Mouse (Mus musculus) naive thymus-derived CD4-positive, alpha-beta T cell, adult 2 months (primary cell): ENCODE data around the gene Scrn1.

ENCODE experiments used
- DNase-seq: peaks from one replicate; pipeline ENCODE4 v3.0.0-alpha.2; 2011; ENCODE audit warnings: low read depth

Scrn1 gene

DNA sequence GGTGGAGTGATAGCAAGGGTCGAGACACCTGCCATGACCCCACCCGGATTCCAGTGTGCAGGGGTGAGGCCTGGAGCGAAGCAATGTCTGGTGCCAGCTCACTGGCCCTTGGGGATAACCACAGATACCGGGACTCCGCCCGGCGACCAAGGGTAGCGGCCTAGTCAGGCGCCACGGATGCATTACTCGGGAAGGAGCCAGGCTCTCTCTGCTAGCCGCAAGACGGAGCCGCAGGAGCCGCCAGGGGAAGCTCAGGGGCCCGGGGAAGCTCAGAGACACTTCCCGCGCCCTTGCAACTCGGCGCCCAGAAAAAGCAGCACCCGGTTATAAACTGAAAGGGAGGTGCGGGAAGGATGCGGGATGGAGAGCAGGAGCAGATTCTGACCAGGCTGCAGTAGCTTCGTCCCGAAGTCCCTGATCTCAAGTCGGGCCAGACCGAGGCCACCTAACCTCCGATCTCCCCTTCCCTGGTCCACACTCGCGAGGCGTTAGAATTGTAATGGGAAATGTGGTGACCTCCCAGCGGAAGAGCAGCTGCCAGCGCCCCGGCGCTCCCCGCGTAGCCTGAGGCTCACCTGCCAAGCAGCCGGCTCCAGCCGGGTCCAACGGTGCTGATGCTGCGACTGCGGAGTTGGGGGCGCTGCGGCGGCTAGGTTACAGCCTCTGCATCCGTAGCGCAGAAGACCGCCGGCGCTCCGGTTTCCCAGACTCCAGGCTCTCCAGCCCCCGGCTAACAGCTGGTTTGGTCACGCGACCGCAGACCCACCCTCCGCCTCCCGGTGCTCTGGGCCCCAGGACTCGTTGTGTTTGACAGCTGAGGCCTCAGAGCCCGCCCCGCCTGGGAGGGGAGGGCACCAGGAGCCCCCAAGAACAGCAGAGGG, at the start of gene Scrn1:
Gene Scrn1 (minus strand): TSS at position 825 of the 881 bp plus-strand sequence.
- no peak for DNase-seq

DNA sequence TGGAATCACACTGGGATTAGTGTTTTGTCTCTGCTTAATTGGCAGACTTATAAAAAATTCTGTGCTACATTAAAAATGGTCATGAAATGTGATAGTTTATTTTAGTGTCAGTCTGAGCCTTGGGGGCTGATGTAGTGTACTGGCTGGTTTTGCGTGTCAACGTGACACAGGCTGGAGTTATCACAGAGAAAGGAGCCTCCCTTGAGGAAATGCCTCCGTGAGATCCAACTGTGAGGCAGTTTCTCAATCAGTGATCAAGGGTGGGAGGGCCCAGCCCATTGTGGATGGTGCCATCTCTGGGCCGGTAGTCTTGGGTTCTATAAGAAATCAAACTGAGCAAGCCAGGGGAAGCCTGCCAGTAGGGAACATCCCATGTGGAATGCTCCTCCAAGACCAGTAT, 40.0 kb upstream of the Scrn1 start:
- DNase-seq: no peak

- no peak for DNase-seq
Measured at GRCm38 (mm10) chr6:54604001-54604715, 37.9 kb upstream of the Scrn1 start.

GRCm38 (mm10) chr6:54602891-54603290, 36.6 kb upstream of the Scrn1 start:
- no peak for DNase-seq

GRCm38 (mm10) chr6:54600681-54601347, 34.5 kb upstream of the Scrn1 start:
- DNase-seq: no peak

GRCm38 (mm10) chr6:54597711-54598110, 31.4 kb upstream of the Scrn1 start:
- DNase-seq: no peak

GRCm38 (mm10) chr6:54597208-54597607, 30.9 kb upstream of the Scrn1 start, which contains the start of gene Fkbp14:
TSS of gene Fkbp14 (minus strand) at chr6:54597308.
- DNase-seq: no peak

DNA sequence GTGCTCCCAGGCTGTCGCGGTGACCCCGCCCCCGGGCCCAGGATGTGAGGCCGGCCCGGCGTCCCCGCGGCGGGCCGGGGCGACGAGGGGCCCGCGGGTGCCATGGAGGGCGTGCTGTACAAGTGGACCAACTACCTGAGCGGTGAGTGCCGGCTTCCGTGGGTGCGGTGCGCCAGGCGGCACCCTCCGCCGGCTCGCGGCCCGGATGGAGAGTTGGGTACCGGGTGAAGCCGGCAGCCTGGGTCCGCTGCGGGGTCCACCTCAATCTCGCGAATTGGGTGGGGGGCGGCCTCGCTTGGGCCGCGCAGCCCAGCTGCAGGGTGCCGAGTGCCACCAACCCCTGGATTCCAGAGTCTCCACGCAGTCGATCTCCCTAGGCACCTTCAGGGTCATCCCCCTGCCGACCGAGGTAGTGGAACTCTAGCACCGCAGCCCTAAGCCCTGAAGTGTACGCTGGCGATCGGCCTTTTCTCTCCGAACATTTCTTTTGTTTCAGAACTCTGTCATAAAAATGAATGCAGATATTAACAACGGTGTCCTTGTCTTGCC, 29.1 kb upstream of the Scrn1 start:
- no peak for DNase-seq

DNA sequence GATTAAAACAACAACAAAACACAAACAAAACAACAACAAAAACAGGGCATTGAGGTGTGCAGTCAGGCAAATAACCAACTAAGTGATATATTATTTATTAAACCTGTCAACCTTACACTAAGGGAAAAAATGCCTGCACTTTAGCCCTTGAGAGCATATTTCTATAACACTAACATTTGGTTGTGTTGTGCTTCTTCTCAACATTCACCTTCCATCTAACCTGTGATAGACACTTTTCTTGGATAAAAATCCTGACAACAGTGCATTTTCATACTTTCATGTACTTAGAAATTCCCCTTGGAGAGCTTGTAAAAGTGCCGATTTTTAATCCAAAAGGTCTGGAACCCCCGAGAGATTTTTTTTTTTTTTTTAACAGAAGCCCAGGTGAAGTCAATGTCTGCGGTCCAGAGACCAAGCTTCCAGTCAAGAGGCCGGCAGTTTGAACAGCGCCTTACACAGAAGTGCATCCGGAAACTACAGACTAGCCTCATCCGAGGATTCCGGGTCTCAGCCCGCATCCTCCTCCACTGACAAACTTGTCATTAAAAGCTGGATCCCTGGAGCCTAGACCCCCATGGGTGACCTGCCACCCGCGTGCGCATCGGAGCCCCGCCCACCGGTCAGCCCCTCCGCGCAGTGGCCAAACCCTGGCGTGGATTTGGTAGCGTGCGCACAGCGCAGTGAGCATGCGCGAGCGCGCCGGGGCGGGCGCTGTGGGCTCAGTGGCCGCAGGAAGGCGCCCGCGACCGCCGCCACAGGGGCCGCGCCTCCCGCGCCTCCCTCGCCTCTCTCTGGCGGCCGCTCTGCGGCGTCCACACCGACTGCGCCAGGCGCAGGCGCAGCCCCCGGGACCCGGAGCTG, 28.4 kb upstream of the Scrn1 start, which contains the start of gene Plekha8:
Gene Plekha8 (plus strand): TSS at position 643 of the 861 bp plus-strand sequence.
- peak; percentile 65 for DNase-seq

- DNase-seq: no peak
Measured at GRCm38 (mm10) chr6:54593766-54594468, 27.6 kb upstream of the Scrn1 start.

- peak; percentile 65 for DNase-seq
Measured at GRCm38 (mm10) chr6:54592938-54593535, 26.7 kb upstream of the Scrn1 start.

GRCm38 (mm10) chr6:54591778-54592177, 25.5 kb upstream of the Scrn1 start:
- no peak for DNase-seq

DNA sequence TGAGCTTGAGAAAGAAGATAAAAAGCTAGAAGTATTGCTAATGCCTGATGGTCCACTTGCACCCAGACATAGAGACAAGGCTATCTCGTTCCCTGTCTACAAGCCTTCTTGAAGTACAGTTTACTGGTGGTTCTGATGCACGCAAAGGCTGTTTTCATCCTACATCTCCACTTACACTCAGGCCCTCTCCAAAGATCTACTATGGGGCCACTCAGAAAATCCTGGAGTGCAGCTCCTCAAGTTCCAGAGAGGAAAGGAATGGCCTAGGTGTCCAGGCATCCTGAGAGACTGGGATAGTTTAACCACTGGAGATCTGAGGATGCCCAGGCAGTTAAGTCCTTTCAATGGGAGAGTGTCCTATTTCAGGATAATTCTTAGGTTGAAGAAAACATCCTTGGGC, 24.4 kb upstream of the Scrn1 start:
- no peak for DNase-seq

DNA sequence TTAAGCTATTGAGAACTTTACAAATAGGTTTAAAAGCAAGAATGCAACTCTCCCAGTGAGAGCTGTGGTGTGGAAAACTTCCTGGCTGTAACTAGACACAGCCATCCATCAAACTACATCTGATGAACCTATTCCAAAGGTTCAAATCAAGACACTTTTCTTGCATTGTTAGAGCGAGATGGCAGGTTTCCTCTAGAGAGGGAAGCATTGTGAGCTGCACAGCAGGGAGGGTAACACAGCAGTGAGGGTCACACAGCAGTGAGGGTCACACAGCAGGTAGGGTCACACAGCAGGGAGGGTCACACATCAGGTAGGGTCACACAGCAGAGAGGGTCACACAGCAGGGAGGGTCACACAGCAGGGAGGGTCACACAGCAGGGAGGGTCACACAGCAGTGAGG, 21.9 kb upstream of the Scrn1 start:
- DNase-seq: no peak

GRCm38 (mm10) chr6:54587683-54588082, 21.4 kb upstream of the Scrn1 start:
- no peak for DNase-seq

- DNase-seq: no peak
Measured at GRCm38 (mm10) chr6:54586911-54587310, 20.6 kb upstream of the Scrn1 start.

DNA sequence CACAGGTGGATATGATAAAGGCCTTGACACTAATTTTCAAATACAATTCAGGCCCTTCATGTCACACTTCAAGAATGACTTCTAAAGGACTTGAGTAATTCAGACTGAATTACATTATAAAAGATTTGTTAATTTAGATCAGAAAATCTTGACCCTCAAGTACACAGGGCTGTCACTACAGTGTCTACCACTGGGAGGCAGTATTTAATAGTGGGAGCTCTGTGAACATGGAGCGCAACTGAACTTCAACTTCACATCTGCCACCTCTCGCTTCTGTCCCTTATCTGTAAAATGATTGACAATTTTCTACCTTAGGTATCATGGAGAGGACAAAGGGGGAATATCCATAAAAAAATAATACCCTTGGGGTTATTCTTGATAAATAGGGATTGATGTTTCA, 19.9 kb upstream of the Scrn1 start:
- peak; percentile 70 for DNase-seq

DNA sequence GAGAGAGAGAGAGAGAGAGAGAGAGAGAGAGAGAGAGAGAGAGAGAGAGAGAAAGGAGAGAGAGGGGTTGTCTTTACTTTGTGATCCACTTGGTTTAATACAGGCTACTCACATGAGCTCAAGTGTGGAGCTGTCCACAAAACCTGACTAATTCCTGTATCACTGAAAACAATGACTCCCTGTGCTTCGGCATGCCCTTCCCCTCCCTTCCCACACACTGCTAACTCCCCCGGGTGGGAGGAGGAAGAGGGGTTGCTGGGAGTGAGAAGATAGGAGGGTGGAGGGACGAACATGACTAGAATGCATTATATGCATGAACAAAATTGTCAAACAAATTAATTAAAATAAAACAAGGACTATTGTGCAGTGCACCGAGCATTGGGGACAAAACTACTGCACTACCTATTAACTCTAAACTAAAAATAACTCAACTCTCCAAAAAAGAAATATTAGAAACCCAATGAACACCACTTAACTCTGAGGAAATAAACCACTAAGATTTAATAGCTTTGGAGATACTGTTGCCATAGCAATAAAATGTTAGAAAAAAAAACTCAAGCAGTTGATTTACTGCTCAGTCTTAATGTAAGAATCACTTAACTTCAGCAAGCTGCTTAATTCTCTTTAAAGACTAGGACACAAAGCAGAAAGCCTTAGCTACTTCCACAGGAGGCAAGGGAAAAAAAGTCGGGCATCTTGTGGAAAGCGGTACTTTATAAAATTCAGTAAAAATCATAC, 7.1 kb upstream of the Scrn1 start:
- no peak for DNase-seq

DNA sequence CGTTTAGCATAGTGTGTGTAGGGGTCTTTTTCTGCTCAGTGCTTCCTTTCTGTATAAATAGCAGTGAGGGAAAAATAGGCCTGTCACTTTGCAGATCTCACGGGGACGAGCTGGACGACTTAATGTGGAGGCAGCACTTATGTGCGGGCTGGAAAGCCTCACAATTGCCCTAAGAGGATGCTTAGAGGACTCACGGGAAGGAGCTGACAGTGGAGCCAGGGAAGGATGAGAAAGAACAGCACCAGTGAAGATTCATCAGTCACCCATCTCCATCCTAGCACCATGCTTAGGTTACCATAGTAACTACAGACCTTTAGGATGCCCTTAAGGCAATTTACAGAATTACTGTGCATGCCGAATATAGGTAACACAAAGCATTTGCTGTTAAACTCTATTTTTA, 3.5 kb upstream of the Scrn1 start:
- DNase-seq: no peak

DNA sequence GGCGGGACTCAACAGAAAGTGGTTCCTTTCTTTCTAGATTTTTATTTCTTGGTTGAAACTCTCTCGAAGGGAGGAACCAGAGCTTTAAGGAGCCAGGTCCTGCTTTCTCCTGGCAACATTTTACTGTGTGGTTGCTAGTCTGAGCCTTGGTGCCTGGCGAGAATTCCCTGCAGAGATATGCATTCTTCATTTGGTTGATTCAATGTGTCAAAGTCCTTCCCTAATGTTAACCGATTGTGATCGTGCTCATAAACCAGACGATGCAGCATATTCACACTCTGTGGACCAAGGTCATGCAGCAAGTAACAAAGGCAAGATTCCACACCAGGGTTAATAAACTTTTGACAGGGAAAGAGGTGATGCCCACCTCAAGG, 244 bp upstream of the Scrn1 start:
- no peak for DNase-seq
